Comparison of ENCODE assay signal across 15 mouse cellular contexts in genomic region chr7:140921225-140921975, GRCm38 (mm10). TPM values are rescaled to one million over a fixed set of nuclear protein-coding genes. Genes with fewer than 3 reads are reported as not detected.
DNase-seq lines count a peak whose midpoint lies in the region; ATAC-seq and TF ChIP-seq lines count a peak whose summit lies in the region.
"Had no signal": no experiment of that assay in that cellular context is flagged by ENCODE, and none has a peak within 500 bp of the region (broad histone marks: within the 10 kb centered on the region; RNA-seq: fewer than 3 reads in every experiment).

No protein-coding gene starts in this region.

- no peaks in the 10 kb centered on the region for H3K9me3 ChIP-seq in forebrain, embryonic 12.5 days
- H3K9me3 ChIP-seq in forebrain, embryonic 11.5 days (ENCODE audit: control insufficient read depth, low read length) = no peaks in the 10 kb centered on the region
- H3K9me3 ChIP-seq in G1E (replicated peaks) = peaks cover 10% of the 10 kb centered on the region
- H3K9me3 ChIP-seq in hindbrain, embryonic 15.5 days = no peaks in the 10 kb centered on the region
- no peaks in the 10 kb centered on the region for H3K9me3 ChIP-seq in midbrain, embryonic 10.5 days (replicated peaks)

- no peak for DNase-seq in forebrain, embryonic 11.5 days (ENCODE audit: low spot score)
- no peak for DNase-seq in G1E (ENCODE audit: low spot score)
- DNase-seq in midbrain, embryonic 10.5 days (ENCODE audit: low spot score) = no peak
- DNase-seq in left cerebral cortex, postnatal 4 days = no peak
- no peak for DNase-seq in right cerebral cortex, postnatal 10 days (ENCODE audit: low spot score in 2 of 2)
- DNase-seq in frontal cortex, postnatal 25 days (ENCODE audit: low spot score in 2 of 2) = no peak
- DNase-seq: adrenal gland, postnatal 10 days; heart, adult 2 months; lung, postnatal 36 days had no signal

- H3K4me1 ChIP-seq in forebrain, embryonic 12.5 days = peaks cover 17% of the 10 kb centered on the region
- H3K4me1 ChIP-seq in forebrain, embryonic 11.5 days (replicated peaks; ENCODE audit: control insufficient read depth, insufficient read depth, low read length) = peaks cover 6% of the 10 kb centered on the region; the same call in 1 of the 2 replicates
- H3K4me1 ChIP-seq in G1E (ENCODE audit: insufficient read depth, low read depth, low read length) = peaks cover 52% of the 10 kb centered on the region
- peaks cover 18% of the 10 kb centered on the region for H3K4me1 ChIP-seq in hindbrain, embryonic 15.5 days (replicated peaks)
- peaks cover 21% of the 10 kb centered on the region for H3K4me1 ChIP-seq in midbrain, embryonic 10.5 days

- 29% methylated on average over 22 of the region's 22 CpGs for WGBS in forebrain, embryonic 12.5 days
- 29% methylated on average over 22 of the region's 22 CpGs for WGBS in forebrain, embryonic 11.5 days
- 33% methylated on average over 22 of the region's 22 CpGs for WGBS in hindbrain, embryonic 15.5 days
- WGBS in midbrain, embryonic 10.5 days = 28% methylated on average over 22 of the region's 22 CpGs

- no peak overlapping the region for H3K27ac ChIP-seq in forebrain, embryonic 12.5 days
- H3K27ac ChIP-seq in forebrain, embryonic 11.5 days (ENCODE audit: low read depth, low read length) = no peak overlapping the region
- H3K27ac ChIP-seq in hindbrain, embryonic 15.5 days (replicated peaks) = no peak overlapping the region
- H3K27ac ChIP-seq in midbrain, embryonic 10.5 days (replicated peaks) = no peak overlapping the region
- H3K27ac ChIP-seq: heart, adult 2 months had no signal

- peaks cover 77% of the 10 kb centered on the region for H3K27me3 ChIP-seq in forebrain, embryonic 12.5 days
- H3K27me3 ChIP-seq in forebrain, embryonic 11.5 days (ENCODE audit: control insufficient read depth, insufficient read depth, low read length) = peaks cover 52% of the 10 kb centered on the region
- H3K27me3 ChIP-seq in G1E (ENCODE audit: insufficient read depth, low read length) = peaks cover 44% of the 10 kb centered on the region
- H3K27me3 ChIP-seq in hindbrain, embryonic 15.5 days = peaks cover 71% of the 10 kb centered on the region
- H3K27me3 ChIP-seq in midbrain, embryonic 10.5 days (ENCODE audit: low read depth, poor library complexity, severe bottlenecking) = peaks cover 88% of the 10 kb centered on the region

- H3K36me3 ChIP-seq in forebrain, embryonic 12.5 days (replicated peaks) = no peaks in the 10 kb centered on the region
- H3K36me3 ChIP-seq in forebrain, embryonic 11.5 days (ENCODE audit: control insufficient read depth, insufficient read depth, low read length) = no peaks in the 10 kb centered on the region
- H3K36me3 ChIP-seq in G1E (replicated peaks) = no peaks in the 10 kb centered on the region
- H3K36me3 ChIP-seq in hindbrain, embryonic 15.5 days = no peaks in the 10 kb centered on the region
- H3K36me3 ChIP-seq in midbrain, embryonic 10.5 days = no peaks in the 10 kb centered on the region

- intact Hi-C loops in left cerebral cortex, postnatal 4 days (cut with DNase I) = no loop called here

- no peak for TF ChIP-seq CTCF in G1E (IDR thresholded peaks at IDR 0.05; ENCODE audit: low read depth, low read length)

- ATAC-seq in forebrain, embryonic 12.5 days (ENCODE audit: low FRiP score) = no peak
- ATAC-seq in forebrain, embryonic 11.5 days (replicated peaks; ENCODE audit: low FRiP score) = no peak
- ATAC-seq in G1E (ENCODE audit: extremely low read depth, insufficient number of reproducible peaks, low FRiP score, poor library complexity, severe bottlenecking) = no peak
- ATAC-seq in hindbrain, embryonic 15.5 days (ENCODE audit: low FRiP score, low read depth) = no peak

- no peak overlapping the region for H3K9ac ChIP-seq in forebrain, embryonic 12.5 days
- no peak overlapping the region for H3K9ac ChIP-seq in forebrain, embryonic 11.5 days (ENCODE audit: low read length)
- no peak overlapping the region for H3K9ac ChIP-seq in hindbrain, embryonic 15.5 days

- H3K4me3 ChIP-seq in forebrain, embryonic 12.5 days (replicated peaks) = no peak overlapping the region
- no peak overlapping the region for H3K4me3 ChIP-seq in forebrain, embryonic 11.5 days (ENCODE audit: low read depth, low read length)
- H3K4me3 ChIP-seq in G1E (ENCODE audit: low read depth, low read length) = peak overlapping the region; percentile 51; the same call in 1 of the 2 replicates
- H3K4me3 ChIP-seq in hindbrain, embryonic 15.5 days = peak overlapping the region; percentile 51
- H3K4me3 ChIP-seq in midbrain, embryonic 10.5 days = peak overlapping the region; percentile 62; the same call in 1 of the 2 replicates
- H3K4me3 ChIP-seq: erythroblast, embryonic 14.5 days had no signal

- peak overlapping the region; percentile 90 for H3K4me2 ChIP-seq in forebrain, embryonic 12.5 days
- no peak overlapping the region for H3K4me2 ChIP-seq in forebrain, embryonic 11.5 days (ENCODE audit: low read depth, low read length, severe bottlenecking)
- H3K4me2 ChIP-seq in hindbrain, embryonic 15.5 days = peak overlapping the region; percentile 99

RNA-seq across cellular contexts. Expression of gene Nlrp6, which starts 0.7 kb away (rescaled TPM):
- polyA plus RNA-seq in forebrain, embryonic 12.5 days (2016; fragmentation: Nextera tagmentation; extraction: Ambion mirVana) = 0.13 and 0.17 TPM in 2 replicates
- polyA plus RNA-seq in forebrain, embryonic 11.5 days (2014; fragmentation: Nextera tagmentation; extraction: Ambion mirVana) = 0.11 and 0.37 TPM in 2 replicates
- total RNA-seq in G1E (2014; fragmentation: Nextera tagmentation) (not detected in 2 replicates), G1E (2017) (0.11 and 0.12 TPM in 2 replicates)
- polyA plus RNA-seq in G1E (2012) = 0.07 and 0.08 TPM in 2 replicates
- 0.67 and 0.88 TPM in 2 replicates for polyA plus RNA-seq in hindbrain, embryonic 15.5 days (2015; fragmentation: Nextera tagmentation; extraction: Ambion mirVana)
- polyA plus RNA-seq in midbrain, embryonic 10.5 days (2016; fragmentation: Nextera tagmentation; extraction: Ambion mirVana) = 0.05 and 0.07 TPM in 2 replicates
- total RNA-seq in left cerebral cortex, postnatal 4 days (2021) = under 1 TPM; 0.54 to 0.70 TPM
- polyA plus RNA-seq: erythroblast, embryonic 14.5 days; limb, embryonic 11.5 days had no signal

RNA-seq across cellular contexts. Expression of gene Pgghg, which starts 19.8 kb away (rescaled TPM):
- 12.7 and 12.9 TPM in 2 replicates for polyA plus RNA-seq in forebrain, embryonic 12.5 days (2016; fragmentation: Nextera tagmentation; extraction: Ambion mirVana)
- 15.8 and 16.1 TPM in 2 replicates for polyA plus RNA-seq in forebrain, embryonic 11.5 days (2014; fragmentation: Nextera tagmentation; extraction: Ambion mirVana)
- total RNA-seq in G1E (2014; fragmentation: Nextera tagmentation) (7.5 and 8.1 TPM in 2 replicates), G1E (2017) (9.0 and 10.0 TPM in 2 replicates)
- polyA plus RNA-seq in G1E (2012) = 5.6 and 6.7 TPM in 2 replicates
- polyA plus RNA-seq in hindbrain, embryonic 15.5 days (2015; fragmentation: Nextera tagmentation; extraction: Ambion mirVana) = 9.1 TPM in 2 replicates
- polyA plus RNA-seq in midbrain, embryonic 10.5 days (2016; fragmentation: Nextera tagmentation; extraction: Ambion mirVana) = 15.4 and 17.1 TPM in 2 replicates
- 1 to 10 TPM; 3.1 to 4.0 TPM for total RNA-seq in left cerebral cortex, postnatal 4 days (2021)

RNA-seq across cellular contexts. Expression of gene Cox8b, which starts 21.2 kb away (rescaled TPM):
- not detected in 2 replicates for polyA plus RNA-seq in forebrain, embryonic 12.5 days (2016; fragmentation: Nextera tagmentation; extraction: Ambion mirVana)
- polyA plus RNA-seq in forebrain, embryonic 11.5 days (2014; fragmentation: Nextera tagmentation; extraction: Ambion mirVana) = not detected in 2 replicates
- total RNA-seq in G1E (2014; fragmentation: Nextera tagmentation) (not detected in 2 replicates), G1E (2017) (not detected in 2 replicates)
- not detected in 2 replicates for polyA plus RNA-seq in G1E (2012)
- not detected in 2 replicates for polyA plus RNA-seq in hindbrain, embryonic 15.5 days (2015; fragmentation: Nextera tagmentation; extraction: Ambion mirVana)
- polyA plus RNA-seq in midbrain, embryonic 10.5 days (2016; fragmentation: Nextera tagmentation; extraction: Ambion mirVana) = not detected in 2 replicates
- total RNA-seq in left cerebral cortex, postnatal 4 days (2021) = not detected
- polyA plus RNA-seq: erythroblast, embryonic 14.5 days; spleen, adult 2 months had no signal

RNA-seq across cellular contexts. Expression of gene Ifitm5, which starts 28.7 kb away (rescaled TPM):
- polyA plus RNA-seq in forebrain, embryonic 12.5 days (2016; fragmentation: Nextera tagmentation; extraction: Ambion mirVana) = 0.78 and 1.4 TPM in 2 replicates
- 0.49 TPM in 1 of 2 replicates, not detected in the other for polyA plus RNA-seq in forebrain, embryonic 11.5 days (2014; fragmentation: Nextera tagmentation; extraction: Ambion mirVana)
- 1.6 TPM in 1 of 2 replicates, not detected in the other for total RNA-seq in G1E (2014; fragmentation: Nextera tagmentation)
- 0.35 and 1.2 TPM in 2 replicates for total RNA-seq in G1E (2017)
- 0.16 and 0.32 TPM in 2 replicates for polyA plus RNA-seq in G1E (2012)
- polyA plus RNA-seq in hindbrain, embryonic 15.5 days (2015; fragmentation: Nextera tagmentation; extraction: Ambion mirVana) = 0.75 and 0.82 TPM in 2 replicates
- 1.2 and 1.3 TPM in 2 replicates for polyA plus RNA-seq in midbrain, embryonic 10.5 days (2016; fragmentation: Nextera tagmentation; extraction: Ambion mirVana)
- total RNA-seq in left cerebral cortex, postnatal 4 days (2021) = not detected
- polyA plus RNA-seq: cerebellum, adult 2 months; erythroblast, embryonic 14.5 days had no signal

RNA-seq across cellular contexts. Expression of gene Gm45717, which starts 34.3 kb away (rescaled TPM):
- polyA plus RNA-seq in forebrain, embryonic 12.5 days (2016; fragmentation: Nextera tagmentation; extraction: Ambion mirVana) = not detected in 2 replicates
- not detected in 2 replicates for polyA plus RNA-seq in forebrain, embryonic 11.5 days (2014; fragmentation: Nextera tagmentation; extraction: Ambion mirVana)
- total RNA-seq in G1E (2014; fragmentation: Nextera tagmentation) (not detected in 2 replicates), G1E (2017) (not detected in 2 replicates)
- polyA plus RNA-seq in G1E (2012) = not detected in 2 replicates
- polyA plus RNA-seq in hindbrain, embryonic 15.5 days (2015; fragmentation: Nextera tagmentation; extraction: Ambion mirVana) = not detected in 2 replicates
- polyA plus RNA-seq in midbrain, embryonic 10.5 days (2016; fragmentation: Nextera tagmentation; extraction: Ambion mirVana) = 0.42 TPM in 1 of 2 replicates, not detected in the other
- not detected for total RNA-seq in left cerebral cortex, postnatal 4 days (2021)
- total RNA-seq: adrenal gland, postnatal 10 days; heart, adult 2 months had no signal
- polyA plus RNA-seq: cerebellum, adult 2 months; erythroblast, embryonic 14.5 days; heart, adult 2 months; limb, embryonic 11.5 days; spleen, adult 2 months had no signal

Comparison
In these comparisons a context has a peak if more than half of its experiments do, and no peak if none do; other contexts are left out.
1. H3K4me3 ChIP-seq: peak in G1E (single experiment), hindbrain, embryonic 15.5 days (single experiment) and midbrain, embryonic 10.5 days (single experiment); none in forebrain, embryonic 12.5 days (single experiment) and forebrain, embryonic 11.5 days (single experiment).